Mouse (Mus musculus): ENCODE data around the gene Nupl1. TPM values are rescaled to one million over a fixed set of nuclear protein-coding genes. Genes with fewer than 3 reads are reported as not detected.

Gene Nupl1
- total and polyA plus RNA-seq, 3 experiments: 0.11 TPM; not detected in 2

DNA sequence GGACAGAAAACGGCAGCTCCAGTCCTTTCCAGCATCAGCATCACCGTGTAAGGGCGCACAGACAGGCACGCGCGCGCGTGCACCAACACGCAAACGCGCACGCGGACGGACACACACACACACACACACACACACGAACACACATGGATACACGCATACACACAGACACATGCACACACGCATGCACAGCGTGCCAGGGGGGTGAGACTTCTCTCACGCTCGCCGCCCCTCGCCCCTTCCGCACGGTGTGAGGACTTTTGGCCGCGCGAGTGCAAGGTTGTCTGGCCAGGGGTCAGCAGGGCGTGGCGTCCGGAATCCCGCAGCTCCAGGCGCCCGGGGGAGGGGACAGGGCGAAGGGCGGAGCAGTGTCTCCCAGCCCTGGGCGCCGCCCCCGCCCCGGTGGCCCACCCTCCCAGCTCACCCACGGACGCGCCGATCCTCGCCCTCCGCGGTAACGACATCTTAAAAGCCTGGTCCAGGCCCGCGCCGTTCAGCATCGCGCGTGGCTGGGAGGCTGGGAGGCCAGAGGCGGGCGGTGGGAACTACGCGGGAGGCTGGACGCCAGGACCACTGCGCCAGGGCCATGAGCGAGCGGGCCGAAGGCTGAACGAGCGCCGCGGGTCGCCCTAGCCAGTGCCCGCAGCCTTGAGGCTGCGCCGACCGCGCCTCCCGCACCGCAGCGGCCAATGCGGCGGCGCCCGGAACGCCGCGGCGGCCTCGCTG, 74.2 kb downstream of the Nupl1 start:
- Histone ChIP-seq H3K9me3 (replicated peaks) (peaks cover 2% of the 10 kb centered on the region; the same call in 1 of the 2 replicates), H3K4me1 (ENCODE audit: insufficient read depth, low read depth, low read length) (no peaks in the 10 kb centered on the region), H3K4me3 (ENCODE audit: low read depth, low read length) (no peak overlapping the region), H3K36me3 (replicated peaks) (no peaks in the 10 kb centered on the region), H3K27me3 (ENCODE audit: insufficient read depth, low read length) (no peaks in the 10 kb centered on the region; the same call in 1 of the 2 replicates)
- TF ChIP-seq GATA1 (IDR thresholded peaks at IDR 0.05; ENCODE audit: borderline replicate concordance, low read length): no peak
- no peak for TF ChIP-seq POLR2AphosphoS5 (IDR thresholded peaks at IDR 0.05; ENCODE audit: insufficient replicate concordance, low read depth, low read length)
- no peak for TF ChIP-seq TAL1 (conservative IDR thresholded peaks at IDR 0.05; ENCODE audit: low read depth, low read length)
- TF ChIP-seq GATA2 (IDR thresholded peaks at IDR 0.05; ENCODE audit: borderline replicate concordance, low read depth, low read length): no peak
- TF ChIP-seq CTCF (IDR thresholded peaks at IDR 0.05; ENCODE audit: low read depth, low read length): no peak
- ATAC-seq (ENCODE audit: extremely low read depth, insufficient number of reproducible peaks, low FRiP score, poor library complexity, severe bottlenecking) (no peak), DNase-seq (ENCODE audit: low spot score) (no peak)

DNA sequence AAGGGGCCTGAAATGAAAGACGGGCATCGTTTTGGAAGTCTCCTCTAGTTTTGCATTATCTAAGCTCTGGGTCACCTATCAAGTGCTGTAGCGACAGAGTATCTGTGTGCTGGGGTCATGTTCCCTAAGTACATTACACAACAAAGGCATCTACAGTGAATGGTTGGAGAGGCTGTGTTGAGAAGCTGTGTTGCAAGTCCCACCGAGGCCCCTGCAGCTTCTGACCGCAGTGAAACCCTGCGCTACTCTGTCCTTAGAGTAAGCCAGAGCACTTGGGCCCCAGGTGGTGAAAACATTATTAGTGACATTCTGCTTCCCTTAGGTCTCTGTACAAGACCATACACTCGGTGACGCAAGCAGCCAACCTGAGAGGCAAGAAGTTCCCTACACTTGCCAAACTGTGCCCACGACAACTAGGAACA, 74.8 kb downstream of the Nupl1 start:
- ATAC-seq (ENCODE audit: extremely low read depth, insufficient number of reproducible peaks, low FRiP score, poor library complexity, severe bottlenecking) (no peak), DNase-seq (ENCODE audit: low spot score) (no peak)
- TF ChIP-seq TAL1 (conservative IDR thresholded peaks at IDR 0.05; ENCODE audit: low read depth, low read length): no peak
- no peaks in the 10 kb centered on the region for H3K36me3 ChIP-seq (replicated peaks)
- H3K9me3 ChIP-seq (replicated peaks): peaks cover 2% of the 10 kb centered on the region; the same call in 1 of the 2 replicates
- no peaks in the 10 kb centered on the region for H3K4me1 ChIP-seq (ENCODE audit: insufficient read depth, low read depth, low read length)
- H3K27me3 ChIP-seq (ENCODE audit: insufficient read depth, low read length): no peaks in the 10 kb centered on the region; the same call in 1 of the 2 replicates
- H3K4me3 ChIP-seq (ENCODE audit: low read depth, low read length): no peak overlapping the region

DNA sequence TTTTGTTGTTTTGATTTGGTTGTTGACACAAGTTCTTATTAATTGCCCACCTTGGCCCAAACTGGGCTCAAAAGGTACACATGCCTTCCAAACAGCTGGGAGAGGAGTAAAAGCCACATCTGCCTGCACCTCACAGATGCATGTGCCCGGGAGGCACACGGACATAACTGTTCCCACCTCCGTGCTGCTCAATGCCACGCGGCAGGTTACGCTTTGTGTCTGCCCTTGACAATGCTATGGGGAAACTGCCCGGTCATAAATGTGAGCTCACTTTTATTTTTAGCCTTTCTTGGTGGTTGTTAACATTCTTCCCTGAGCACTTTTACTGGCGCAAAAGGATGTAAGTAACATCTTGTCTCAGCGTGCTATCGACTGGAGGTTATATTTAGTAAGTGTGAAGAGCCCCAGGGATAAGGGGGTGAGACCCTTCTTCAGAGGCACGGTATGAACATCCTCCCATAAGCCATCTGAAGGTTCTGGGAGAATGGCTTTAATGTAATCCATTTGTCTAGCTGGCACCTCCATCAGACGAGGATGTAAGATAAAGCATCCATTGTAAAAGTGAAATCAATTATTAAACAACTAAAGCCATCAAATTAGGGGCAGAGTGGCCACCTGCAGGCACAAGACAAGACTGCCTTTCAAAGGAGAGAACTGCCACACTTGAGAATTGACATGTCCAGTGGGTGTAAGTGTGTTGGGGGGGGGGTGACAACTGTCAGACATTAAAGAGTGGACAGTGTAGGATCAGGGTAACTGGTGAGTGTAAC, 78.8 kb downstream of the Nupl1 start:
- Histone ChIP-seq H3K9me3 (replicated peaks) (peaks cover 2% of the 10 kb centered on the region; the same call in 1 of the 2 replicates), H3K36me3 (replicated peaks) (no peaks in the 10 kb centered on the region), H3K4me1 (ENCODE audit: insufficient read depth, low read depth, low read length) (no peaks in the 10 kb centered on the region), H3K4me3 (ENCODE audit: low read depth, low read length) (no peak overlapping the region), H3K27me3 (ENCODE audit: insufficient read depth, low read length) (no peaks in the 10 kb centered on the region; the same call in 1 of the 2 replicates)
- TF ChIP-seq GATA1 (IDR thresholded peaks at IDR 0.05; ENCODE audit: borderline replicate concordance, low read length) (no peak), TAL1 (conservative IDR thresholded peaks at IDR 0.05; ENCODE audit: low read depth, low read length) (no peak), GATA2 (IDR thresholded peaks at IDR 0.05; ENCODE audit: borderline replicate concordance, low read depth, low read length) (no peak)
- ATAC-seq (ENCODE audit: extremely low read depth, insufficient number of reproducible peaks, low FRiP score, poor library complexity, severe bottlenecking) (no peak), DNase-seq (ENCODE audit: low spot score) (no peak)

DNA sequence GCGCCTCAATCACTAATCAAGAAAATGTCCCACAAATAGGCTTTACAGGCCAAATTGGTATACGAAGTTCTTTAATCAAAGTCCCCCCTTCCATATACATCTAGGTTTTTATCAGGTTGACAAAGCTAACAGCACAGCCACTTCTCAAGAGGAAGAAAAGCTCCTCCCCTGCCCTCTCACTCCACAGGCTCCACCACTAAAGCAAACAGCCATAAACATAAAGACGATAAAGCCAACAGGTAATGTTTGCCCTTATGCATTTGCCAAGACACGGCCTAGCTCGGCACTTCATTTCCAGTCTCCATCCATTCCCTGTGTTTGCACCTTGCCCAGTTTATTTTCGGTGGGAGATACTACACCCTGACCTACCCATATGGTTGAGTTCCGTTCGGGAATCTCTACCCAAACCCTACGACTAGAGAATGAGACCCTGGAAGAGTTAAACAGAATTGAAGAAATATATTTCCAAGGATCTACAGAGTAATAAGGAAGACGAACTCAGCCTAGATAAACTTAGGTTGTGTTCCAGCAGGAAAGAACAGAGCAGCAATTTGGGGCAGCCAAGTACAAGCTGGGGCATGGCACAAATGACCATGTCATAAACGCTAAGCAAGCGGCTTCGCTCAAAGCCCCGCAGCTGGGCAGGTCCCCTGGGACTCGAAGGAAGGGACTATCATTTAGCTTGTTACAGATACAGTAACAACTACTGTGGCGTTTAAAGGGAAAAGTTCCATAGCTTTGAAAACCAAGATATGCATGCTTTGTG, 80.2 kb downstream of the Nupl1 start:
- no peaks in the 10 kb centered on the region; the same call in 1 of the 2 replicates for H3K27me3 ChIP-seq (ENCODE audit: insufficient read depth, low read length)
- no peaks in the 10 kb centered on the region for H3K36me3 ChIP-seq (replicated peaks)
- no peaks in the 10 kb centered on the region for H3K4me1 ChIP-seq (ENCODE audit: insufficient read depth, low read depth, low read length)
- TF ChIP-seq GATA2 (IDR thresholded peaks at IDR 0.05; ENCODE audit: borderline replicate concordance, low read depth, low read length) (no peak), GATA1 (IDR thresholded peaks at IDR 0.05; ENCODE audit: borderline replicate concordance, low read length) (no peak), CTCF (IDR thresholded peaks at IDR 0.05; ENCODE audit: low read depth, low read length) (no peak), POLR2AphosphoS5 (IDR thresholded peaks at IDR 0.05; ENCODE audit: insufficient replicate concordance, low read depth, low read length) (no peak), TAL1 (conservative IDR thresholded peaks at IDR 0.05; ENCODE audit: low read depth, low read length) (no peak)
- DNase-seq (ENCODE audit: low spot score): no peak
- no peaks in the 10 kb centered on the region for H3K9me3 ChIP-seq (replicated peaks)
- no peak overlapping the region for H3K4me3 ChIP-seq (ENCODE audit: low read depth, low read length)
- no peak for ATAC-seq (ENCODE audit: extremely low read depth, insufficient number of reproducible peaks, low FRiP score, poor library complexity, severe bottlenecking)

DNA sequence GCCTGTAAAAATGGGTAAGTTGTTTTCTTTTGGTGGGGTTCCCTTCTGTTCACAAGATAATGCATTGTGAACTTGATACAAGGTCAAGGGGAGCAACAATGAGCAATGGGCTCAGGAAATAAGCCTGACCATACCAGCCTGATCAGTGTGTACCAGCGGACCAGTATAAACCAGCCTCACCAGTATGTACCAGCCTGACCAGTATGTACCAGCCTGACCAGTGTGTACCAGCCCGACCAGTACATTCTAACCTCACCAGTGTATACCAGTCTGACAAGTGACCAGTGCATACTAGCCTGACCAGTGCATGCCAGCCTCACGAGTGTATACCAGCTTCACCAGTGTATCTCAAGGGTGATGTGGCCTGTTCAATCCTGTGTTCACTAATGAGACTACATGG, 87.9 kb downstream of the Nupl1 start:
- H3K9me3 ChIP-seq (replicated peaks): no peaks in the 10 kb centered on the region
- H3K4me1 ChIP-seq (ENCODE audit: insufficient read depth, low read depth, low read length): no peaks in the 10 kb centered on the region
- H3K36me3 ChIP-seq (replicated peaks): no peaks in the 10 kb centered on the region
- ATAC-seq (ENCODE audit: extremely low read depth, insufficient number of reproducible peaks, low FRiP score, poor library complexity, severe bottlenecking): no peak
- H3K4me3 ChIP-seq (ENCODE audit: low read depth, low read length): no peak overlapping the region
- no peak for DNase-seq (ENCODE audit: low spot score)
- no peak for TF ChIP-seq TAL1 (conservative IDR thresholded peaks at IDR 0.05; ENCODE audit: low read depth, low read length)
- TF ChIP-seq POLR2AphosphoS5 (IDR thresholded peaks at IDR 0.05; ENCODE audit: insufficient replicate concordance, low read depth, low read length): no peak
- TF ChIP-seq GATA2 (IDR thresholded peaks at IDR 0.05; ENCODE audit: borderline replicate concordance, low read depth, low read length): no peak
- no peak for TF ChIP-seq GATA1 (IDR thresholded peaks at IDR 0.05; ENCODE audit: borderline replicate concordance, low read length)
- TF ChIP-seq CTCF (IDR thresholded peaks at IDR 0.05; ENCODE audit: low read depth, low read length): no peak
- no peaks in the 10 kb centered on the region; the same call in 1 of the 2 replicates for H3K27me3 ChIP-seq (ENCODE audit: insufficient read depth, low read length)

DNA sequence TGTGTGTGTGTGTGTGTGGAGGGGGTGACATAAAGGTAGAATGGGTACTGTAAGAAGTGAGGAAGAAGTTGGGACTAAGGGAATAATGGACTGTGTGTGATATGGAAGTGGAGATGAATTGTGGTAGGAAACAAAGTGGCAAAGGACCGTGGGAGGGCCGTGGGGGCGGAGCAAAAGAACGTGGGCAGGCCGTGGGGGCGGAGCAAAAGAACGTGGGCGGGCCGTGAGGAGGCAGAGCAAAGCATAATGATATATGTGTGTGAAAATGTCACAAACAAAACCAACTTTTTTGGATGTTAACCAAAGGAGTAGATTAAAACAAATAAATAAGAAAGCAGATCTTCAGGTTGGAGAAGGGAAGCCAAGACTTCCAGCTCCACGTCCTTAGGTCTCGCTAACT, 98.9 kb downstream of the Nupl1 start:
- no peaks in the 10 kb centered on the region for H3K36me3 ChIP-seq (replicated peaks)
- no peak for DNase-seq (ENCODE audit: low spot score)
- TF ChIP-seq POLR2AphosphoS5 (IDR thresholded peaks at IDR 0.05; ENCODE audit: insufficient replicate concordance, low read depth, low read length): no peak
- TF ChIP-seq CTCF (IDR thresholded peaks at IDR 0.05; ENCODE audit: low read depth, low read length): no peak
- no peaks in the 10 kb centered on the region for H3K4me1 ChIP-seq (ENCODE audit: insufficient read depth, low read depth, low read length)
- peaks cover 2% of the 10 kb centered on the region; the same call in 1 of the 2 replicates for H3K27me3 ChIP-seq (ENCODE audit: insufficient read depth, low read length)
- no peaks in the 10 kb centered on the region for H3K9me3 ChIP-seq (replicated peaks)
- ATAC-seq (ENCODE audit: extremely low read depth, insufficient number of reproducible peaks, low FRiP score, poor library complexity, severe bottlenecking): no peak
- H3K4me3 ChIP-seq (ENCODE audit: low read depth, low read length): no peak overlapping the region
